Mouse (Mus musculus) forebrain, embryonic 15.5 days (tissue): Measurements from ENCODE around the gene Ank3. TPM values are rescaled to one million over a fixed set of nuclear protein-coding genes. Genes with fewer than 3 reads are reported as not detected.

Source experiments
- ATAC-seq: fragments of 200-750 bp; cut with Nextera tagmentation; replicated peaks from 2 replicates; pipeline ENCODE4 v1.8.0; 2017; ENCODE audit warnings: mild to moderate bottlenecking, moderate TSS enrichment, moderate library complexity
- H3K27ac ChIP-seq: fragments of 300-500 bp; sonication (generic); replicated peaks from 2 replicates; pipeline ENCODE4 v1.5.1; 2015; ENCODE audit warnings: mild to moderate bottlenecking, inconsistent platforms
- H3K27me3 ChIP-seq: fragments of 300-500 bp; sonication (generic); 2 replicates; pipeline ENCODE4 v1.6.1; 2015; ENCODE audit warnings: inconsistent platforms
- H3K36me3 ChIP-seq: fragments of 300-500 bp; sonication (generic); 2 replicates; pipeline ENCODE4 v1.6.1; 2015; ENCODE audit warnings: mild to moderate bottlenecking, inconsistent platforms
- H3K4me1 ChIP-seq: fragments of 300-500 bp; sonication (generic); 2 replicates; pipeline ENCODE4 v1.6.1; 2015; ENCODE audit warnings: inconsistent platforms
- H3K4me2 ChIP-seq: fragments of 300-500 bp; sonication (generic); replicated peaks from 2 replicates; pipeline ENCODE4 v1.6.1; 2015; ENCODE audit warnings: mild to moderate bottlenecking, inconsistent platforms
- H3K4me3 ChIP-seq: fragments of 300-500 bp; sonication (generic); 2 replicates; pipeline ENCODE4 v1.5.1; 2015; ENCODE audit warnings: mild to moderate bottlenecking, inconsistent platforms
- H3K9ac ChIP-seq: fragments of 300-500 bp; sonication (generic); replicated peaks from 2 replicates; pipeline ENCODE4 v1.6.1; 2015; ENCODE audit warnings: mild to moderate bottlenecking, inconsistent platforms
- H3K9me3 ChIP-seq: fragments of 300-500 bp; sonication (generic); 2 replicates; pipeline ENCODE4 v1.6.1; 2016; ENCODE audit warnings: inconsistent platforms
- WGBS: fragments of 180-500 bp; shearing (Covaris S2); methylation state at CpG from one replicate; pipeline ENCODE4 v1.1.7; 2015; ENCODE audit warnings: mixed read lengths; 5-methylcytosine and 5-hydroxymethylcytosine counted together
- polyA plus RNA-seq: library from polyadenylated mRNA; unstranded; fragments of >200 nt; fragmentation: Nextera tagmentation; extraction: Ambion mirVana; gene quantifications from 2 replicates; pipeline ENCODE4 v1.2.1, GENCODE M21; 2015

Ank3 gene
- polyA plus RNA-seq, 1 experiment from 2014 or later, result 91.2 TPM

- Histone ChIP-seq H3K4me3 (no peak overlapping the region), H3K36me3 (peaks cover 18% of the 10 kb centered on the region), H3K27ac (no peak overlapping the region), H3K27me3 (no peaks in the 10 kb centered on the region), H3K9me3 (no peaks in the 10 kb centered on the region), H3K9ac (no peak overlapping the region), H3K4me1 (no peaks in the 10 kb centered on the region), H3K4me2 (no peak overlapping the region)
- 91% methylated on average over 7 of the region's 7 CpGs for WGBS
- ATAC-seq, result no peak
These were observed 422.7 kb downstream of the Ank3 start for GRCm38 (mm10) chr10:69821245-69821644.

GRCm38 (mm10) chr10:69828770-69829169 is 430.2 kb downstream of the Ank3 start:
- no peak for ATAC-seq
- no peak overlapping the region for H3K27ac ChIP-seq
- no peak overlapping the region for H3K4me3 ChIP-seq
- no peak overlapping the region for H3K9ac ChIP-seq
- no peaks in the 10 kb centered on the region for H3K27me3 ChIP-seq
- H3K4me2 ChIP-seq, result no peak overlapping the region
- no peaks in the 10 kb centered on the region for H3K4me1 ChIP-seq
- H3K36me3 ChIP-seq, result no peaks in the 10 kb centered on the region; the same call in 1 of the 2 replicates
- no peaks in the 10 kb centered on the region for H3K9me3 ChIP-seq
- 91% methylated on average over 2 of the region's 2 CpGs for WGBS

- WGBS, result 88% methylated on average over 3 of the region's 3 CpGs
These were observed 430.7 kb downstream of the Ank3 start for GRCm38 (mm10) chr10:69829236-69829635.

GRCm38 (mm10) chr10:69831568-69831967 is 433.0 kb downstream of the Ank3 start:
- H3K27ac ChIP-seq, result no peak overlapping the region
- WGBS, result 83% methylated on average over 7 of the region's 7 CpGs
- no peak overlapping the region for H3K4me3 ChIP-seq
- 0 out of 2 replicates have a peak, but pooled peaks cover 7% of the 10 kb centered on the region for H3K4me1 ChIP-seq
- no peaks in the 10 kb centered on the region for H3K36me3 ChIP-seq
- no peak for ATAC-seq
- H3K27me3 ChIP-seq, result no peaks in the 10 kb centered on the region
- no peaks in the 10 kb centered on the region for H3K9me3 ChIP-seq
- H3K4me2 ChIP-seq, result no peak overlapping the region
- no peak overlapping the region for H3K9ac ChIP-seq

More at GRCm38 (mm10) chr10:69829236-69829635, 430.7 kb downstream of the Ank3 start:
- no peak for ATAC-seq
- Histone ChIP-seq H3K27ac (no peak overlapping the region), H3K4me1 (0 out of 2 replicates have a peak, but pooled peaks cover under 1% of the 10 kb centered on the region), H3K36me3 (no peaks in the 10 kb centered on the region; the same call in 1 of the 2 replicates), H3K4me3 (no peak overlapping the region), H3K27me3 (no peaks in the 10 kb centered on the region), H3K9me3 (no peaks in the 10 kb centered on the region), H3K9ac (no peak overlapping the region), H3K4me2 (no peak overlapping the region)

DNA sequence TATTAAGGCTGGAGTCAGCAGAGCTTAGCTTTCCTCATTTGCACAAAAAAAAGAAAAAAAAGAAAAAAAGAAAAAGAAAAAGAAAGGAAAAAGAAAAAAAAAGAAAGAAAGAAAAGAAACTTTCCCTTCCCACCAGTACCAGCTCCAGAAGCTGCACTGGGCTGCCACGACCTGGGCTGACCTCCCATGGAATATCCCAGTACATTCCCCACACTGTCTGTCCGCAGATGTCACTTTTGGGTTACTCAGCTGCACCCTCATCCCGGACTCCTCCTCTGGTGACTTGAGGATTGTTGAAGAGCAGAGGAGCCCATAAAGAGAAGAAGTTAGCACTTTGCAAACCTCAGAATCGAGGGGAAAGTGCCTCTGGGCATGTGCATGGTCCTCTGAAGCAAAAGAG is 433.7 kb downstream of the Ank3 start:
- Histone ChIP-seq H3K36me3 (no peaks in the 10 kb centered on the region), H3K9me3 (no peaks in the 10 kb centered on the region), H3K9ac (no peak overlapping the region), H3K4me1 (0 out of 2 replicates have a peak, but pooled peaks cover 7% of the 10 kb centered on the region), H3K4me2 (no peak overlapping the region), H3K27me3 (no peaks in the 10 kb centered on the region), H3K4me3 (no peak overlapping the region), H3K27ac (no peak overlapping the region)
- 82% methylated on average over 4 of the region's 4 CpGs for WGBS
- ATAC-seq, result no peak

DNA sequence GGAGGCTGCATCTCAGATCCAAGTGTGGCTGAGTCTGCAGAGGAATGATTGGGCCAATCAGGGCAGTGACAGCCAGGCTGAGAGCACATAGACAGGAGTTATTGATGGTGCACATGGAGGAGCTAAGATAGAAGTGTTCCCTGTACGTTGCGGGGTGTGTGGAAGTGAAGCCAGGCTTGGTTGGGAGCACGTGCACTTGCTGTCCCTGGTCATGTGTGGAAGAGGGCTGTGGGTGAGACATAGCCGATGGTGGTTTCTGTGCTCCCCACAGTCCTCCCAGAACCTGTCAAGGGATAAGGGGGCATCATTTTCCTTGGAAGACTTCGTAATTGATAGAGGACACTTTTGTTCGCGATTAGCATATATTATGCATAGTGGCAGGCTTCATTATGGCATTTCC is 434.2 kb downstream of the Ank3 start:
- no peak overlapping the region for H3K4me3 ChIP-seq
- no peak overlapping the region for H3K27ac ChIP-seq
- H3K36me3 ChIP-seq, result no peaks in the 10 kb centered on the region
- no peak overlapping the region for H3K9ac ChIP-seq
- no peak overlapping the region for H3K4me2 ChIP-seq
- no peaks in the 10 kb centered on the region for H3K9me3 ChIP-seq
- ATAC-seq, result no peak
- no peaks in the 10 kb centered on the region for H3K27me3 ChIP-seq
- H3K4me1 ChIP-seq, result 0 out of 2 replicates have a peak, but pooled peaks cover 7% of the 10 kb centered on the region
- WGBS, result 90% methylated on average over 7 of the region's 7 CpGs

- H3K27ac ChIP-seq, result peak overlapping the region; percentile 51; the same call in 1 of the 2 replicates
- ATAC-seq, result 0 out of 2 replicates have a peak, but pooled peaks have one; percentile 46
- 29% methylated on average over 4 of the region's 4 CpGs for WGBS
- no peak overlapping the region for H3K4me3 ChIP-seq
- H3K9ac ChIP-seq, result no peak overlapping the region
- H3K27me3 ChIP-seq, result no peaks in the 10 kb centered on the region
- no peaks in the 10 kb centered on the region for H3K36me3 ChIP-seq
- 0 out of 2 replicates have a peak, but pooled peaks cover 7% of the 10 kb centered on the region for H3K4me1 ChIP-seq
- no peaks in the 10 kb centered on the region for H3K9me3 ChIP-seq
- no peak overlapping the region for H3K4me2 ChIP-seq
These were observed 436.1 kb downstream of the Ank3 start for GRCm38 (mm10) chr10:69834700-69835099.

DNA sequence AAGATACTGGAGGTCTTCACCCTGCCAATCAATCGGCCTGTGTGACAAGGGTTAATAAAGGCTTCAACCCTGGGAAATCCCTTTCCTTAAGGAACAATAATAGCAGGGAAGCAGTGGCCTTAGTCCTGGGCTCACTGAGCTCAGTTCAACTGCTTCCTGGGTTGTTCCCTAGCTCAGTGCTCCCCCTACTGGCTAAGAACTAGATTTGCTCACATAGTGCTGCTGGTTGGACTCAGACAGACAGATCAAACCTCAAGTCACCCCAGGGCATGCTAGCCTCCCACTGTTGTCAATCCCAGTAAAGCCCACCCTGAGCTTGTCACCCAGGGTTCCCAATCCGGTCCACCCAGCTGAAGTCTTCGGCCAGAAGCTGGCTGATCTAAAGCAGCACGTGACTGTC is 447.2 kb downstream of the Ank3 start:
- Histone ChIP-seq H3K9ac (no peak overlapping the region; the same call in 1 of the 2 replicates), H3K27me3 (no peaks in the 10 kb centered on the region), H3K27ac (no peak overlapping the region), H3K4me2 (no peak overlapping the region), H3K36me3 (peaks cover 5% of the 10 kb centered on the region; the same call in 1 of the 2 replicates), H3K4me1 (peaks cover 13% of the 10 kb centered on the region), H3K9me3 (no peaks in the 10 kb centered on the region), H3K4me3 (no peak overlapping the region)
- peak; percentile 86 for ATAC-seq
- 28% methylated on average over 4 of the region's 4 CpGs for WGBS

DNA sequence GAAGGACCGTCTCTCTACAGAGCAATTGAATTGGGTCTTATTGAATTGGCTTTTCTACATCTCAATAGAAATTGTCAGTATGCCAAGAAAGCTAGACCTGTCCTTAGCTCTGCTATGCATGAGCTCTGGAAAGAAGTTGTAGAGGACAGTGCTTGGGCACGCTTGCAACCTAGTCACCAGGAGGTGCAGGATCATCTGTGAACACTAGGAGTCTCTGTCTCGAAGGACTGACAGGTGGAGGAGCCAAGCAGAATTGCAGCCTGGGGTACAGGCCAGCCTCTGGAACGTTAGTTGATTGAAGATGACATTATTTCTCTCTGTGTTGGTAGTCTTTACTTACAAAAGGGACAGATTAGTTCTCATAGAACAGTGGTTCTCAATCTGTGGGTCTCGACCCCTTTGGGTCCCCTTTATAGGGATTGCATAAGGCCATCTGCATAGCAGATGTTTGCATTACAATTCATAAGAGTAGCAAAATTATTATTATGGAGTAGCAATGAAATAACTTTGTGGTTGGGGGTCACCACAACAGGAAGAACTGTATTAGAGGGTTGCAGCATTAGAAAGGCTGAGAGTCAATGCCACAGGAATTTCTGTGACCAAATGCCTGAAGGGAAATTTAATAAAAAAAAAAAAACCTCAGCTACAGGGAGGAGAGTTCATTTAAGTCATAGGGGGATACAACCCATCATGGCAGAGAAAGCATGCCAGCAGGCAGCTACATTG is 454.0 kb downstream of the Ank3 start:
- H3K27me3 ChIP-seq, result no peaks in the 10 kb centered on the region
- ATAC-seq, result no peak
- peaks cover 5% of the 10 kb centered on the region; the same call in 1 of the 2 replicates for H3K36me3 ChIP-seq
- no peak overlapping the region for H3K9ac ChIP-seq
- no peak overlapping the region for H3K27ac ChIP-seq
- H3K4me3 ChIP-seq, result no peak overlapping the region
- no peaks in the 10 kb centered on the region for H3K4me1 ChIP-seq
- no peaks in the 10 kb centered on the region for H3K9me3 ChIP-seq
- H3K4me2 ChIP-seq, result no peak overlapping the region
- 59% methylated on average over 5 of the region's 5 CpGs for WGBS

DNA sequence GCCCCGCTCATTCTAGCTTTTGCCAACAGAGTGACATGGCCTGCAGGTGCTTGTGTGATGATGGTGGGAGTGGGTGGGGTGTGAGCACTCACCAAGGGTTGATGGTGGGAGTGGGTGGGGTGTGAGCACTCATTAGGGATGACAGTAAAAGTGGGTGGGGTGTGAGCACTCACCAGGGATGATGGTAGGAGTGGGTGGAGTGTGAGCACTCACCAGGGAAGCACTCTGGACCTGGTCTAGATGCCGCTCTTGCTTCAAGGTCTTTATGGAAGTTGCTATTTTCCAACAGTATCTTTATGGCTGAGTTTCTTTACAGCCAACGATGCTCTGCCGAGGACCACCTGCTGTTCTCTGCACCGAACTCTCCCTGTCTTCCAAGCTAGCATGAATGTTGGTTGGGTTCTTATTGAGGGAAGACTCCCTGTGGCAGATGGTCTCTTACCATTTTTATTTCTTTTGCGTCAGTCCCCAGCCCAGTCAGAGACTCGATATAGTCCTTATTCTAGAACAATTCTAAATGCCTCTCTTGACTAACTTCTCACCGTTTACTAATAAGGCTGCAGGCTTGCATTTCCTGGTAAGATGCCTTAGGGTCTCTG is 456.1 kb downstream of the Ank3 start:
- Histone ChIP-seq H3K4me1 (peaks cover 16% of the 10 kb centered on the region), H3K4me2 (no peak overlapping the region), H3K9me3 (no peaks in the 10 kb centered on the region), H3K9ac (no peak overlapping the region), H3K27ac (no peak overlapping the region), H3K27me3 (no peaks in the 10 kb centered on the region), H3K4me3 (no peak overlapping the region), H3K36me3 (peaks cover 5% of the 10 kb centered on the region; the same call in 1 of the 2 replicates)
- ATAC-seq, result no peak
- WGBS, result 81% methylated on average over 8 of the region's 8 CpGs

DNA sequence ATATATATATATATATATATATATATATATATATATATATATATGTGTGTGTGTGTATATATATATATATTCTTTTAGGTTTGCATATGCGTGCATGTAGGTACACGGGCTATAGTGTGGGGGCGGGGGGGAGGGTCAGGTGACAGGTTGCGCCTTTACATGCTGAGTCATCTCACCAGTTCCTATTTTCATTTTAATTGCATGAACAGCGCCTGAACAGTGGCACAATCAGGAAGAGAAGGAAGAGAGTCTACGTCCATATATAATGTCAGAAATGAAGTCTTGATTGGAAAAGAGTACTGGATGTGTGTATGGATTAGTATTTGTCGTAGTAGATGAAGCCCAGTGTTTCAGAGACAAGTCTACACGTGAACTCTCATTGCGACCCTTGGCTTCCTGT is 459.4 kb downstream of the Ank3 start:
- peak overlapping the region; percentile 94 for H3K27ac ChIP-seq

GRCm38 (mm10) chr10:69858897-69859605 is 460.5 kb downstream of the Ank3 start:
- H3K36me3 ChIP-seq, result no peaks in the 10 kb centered on the region
- H3K9me3 ChIP-seq, result no peaks in the 10 kb centered on the region
- no peak overlapping the region for H3K4me3 ChIP-seq
- no peaks in the 10 kb centered on the region for H3K27me3 ChIP-seq
- peak; percentile 95 for ATAC-seq
- peak overlapping the region; percentile 20 for H3K4me2 ChIP-seq
- H3K27ac ChIP-seq, result peak overlapping the region; percentile 94
- WGBS, result 4% methylated on average over 4 of the region's 4 CpGs
- peaks cover 24% of the 10 kb centered on the region for H3K4me1 ChIP-seq
- H3K9ac ChIP-seq, result no peak overlapping the region

More for the DNA sequence above, 459.4 kb downstream of the Ank3 start:
- H3K4me1 ChIP-seq, result peaks cover 24% of the 10 kb centered on the region
- no peak overlapping the region for H3K4me2 ChIP-seq
- no peak for ATAC-seq
- no peak overlapping the region for H3K9ac ChIP-seq
- no peaks in the 10 kb centered on the region for H3K36me3 ChIP-seq
- H3K4me3 ChIP-seq, result no peak overlapping the region
- WGBS, result 93% methylated on average over 9 of the region's 9 CpGs
- no peaks in the 10 kb centered on the region for H3K27me3 ChIP-seq
- H3K9me3 ChIP-seq, result no peaks in the 10 kb centered on the region
